Mouse (Mus musculus): ENCODE data around the gene Dolpp1. TPM values are rescaled to one million over a fixed set of nuclear protein-coding genes. Genes with fewer than 3 reads are reported as not detected.
"Not testable (repeated sequence)": the region's sequence is repeated elsewhere in the genome, so short reads cannot be mapped to it uniquely, and the experiment has no call there.

The Dolpp1 gene
- polyA plus RNA-seq, 1 experiment from 2014 or later: 60.3 TPM

- Histone ChIP-seq H3K9me3 (no peaks in the 10 kb centered on the region), H3K9ac (replicated peaks) (peak within 1 kb of the TSS; percentile 95), H3K4me3 (peak within 1 kb of the TSS; percentile 93), H3K4me1 (peaks cover 48% of the 10 kb centered on the region), H3K4me2 (replicated peaks) (peak within 1 kb of the TSS; percentile 86), H3K36me3 (peaks cover 5% of the 10 kb centered on the region; the same call in 1 of the 2 replicates), H3K27ac (replicated peaks) (peak within 1 kb of the TSS; percentile 98), H3K27me3 (no peaks in the 10 kb centered on the region)
- ATAC-seq (replicated peaks): peak; percentile 94
- under 1% methylated on average over 61 of the region's 67 CpGs for WGBS
These were observed 24.0 kb downstream of the Dolpp1 start, which contains the start of gene Ptpa for GRCm38 (mm10) chr2:30415936-30416648. Gene Ptpa, plus strand, starts transcription at chr2:30416039.

- no peaks in the 10 kb centered on the region for H3K9me3 ChIP-seq
- H3K36me3 ChIP-seq: peaks cover 4% of the 10 kb centered on the region; the same call in 1 of the 2 replicates
- no peaks in the 10 kb centered on the region for H3K27me3 ChIP-seq
- H3K4me3 ChIP-seq: peak overlapping the region; percentile 93
- H3K27ac ChIP-seq (replicated peaks): peak overlapping the region; percentile 98
- H3K9ac ChIP-seq (replicated peaks): peak overlapping the region; percentile 95
- under 1% methylated on average over 7 of the region's 7 CpGs for WGBS
- H3K4me2 ChIP-seq (replicated peaks): peak overlapping the region; percentile 86
- no peak for ATAC-seq (replicated peaks)
- H3K4me1 ChIP-seq: peaks cover 48% of the 10 kb centered on the region
These were observed 24.6 kb downstream of the Dolpp1 start for GRCm38 (mm10) chr2:30416649-30416965.

- not testable (repeated sequence) for H3K27me3 ChIP-seq; H3K36me3 ChIP-seq; H3K9me3 ChIP-seq; ATAC-seq (replicated peaks); H3K9ac ChIP-seq (replicated peaks)
- Histone ChIP-seq H3K27ac (replicated peaks) (0 out of 2 replicates have a peak overlapping the region, but pooled peaks have one; percentile 98), H3K4me3 (peak overlapping the region; percentile 93), H3K4me1 (peaks cover 48% of the 10 kb centered on the region), H3K4me2 (replicated peaks) (peak overlapping the region; percentile 86)
- WGBS: 81% methylated on average over 6 of the region's 6 CpGs
These were observed 25.1 kb downstream of the Dolpp1 start for GRCm38 (mm10) chr2:30417154-30417553.

- no peaks in the 10 kb centered on the region for H3K9me3 ChIP-seq
- no peak for ATAC-seq (replicated peaks)
- H3K4me3 ChIP-seq: no peak overlapping the region
- no peaks in the 10 kb centered on the region for H3K27me3 ChIP-seq
- 0 out of 2 replicates have a peak overlapping the region, but pooled peaks have one; percentile 3 for H3K9ac ChIP-seq (replicated peaks)
- 72% methylated on average over 5 of the region's 5 CpGs for WGBS
- H3K4me1 ChIP-seq: peaks cover 48% of the 10 kb centered on the region
- H3K4me2 ChIP-seq (replicated peaks): no peak overlapping the region
- no peak overlapping the region for H3K27ac ChIP-seq (replicated peaks)
- H3K36me3 ChIP-seq: no peaks in the 10 kb centered on the region
These were observed 25.6 kb downstream of the Dolpp1 start for GRCm38 (mm10) chr2:30417595-30418165.

GRCm38 (mm10) chr2:30418259-30418658, 26.2 kb downstream of the Dolpp1 start:
- Histone ChIP-seq H3K9ac (replicated peaks) (no peak overlapping the region), H3K27me3 (no peaks in the 10 kb centered on the region), H3K27ac (replicated peaks) (no peak overlapping the region; the same call in 1 of the 2 replicates), H3K4me2 (replicated peaks) (0 out of 2 replicates have a peak overlapping the region, but pooled peaks have one; percentile 8), H3K9me3 (no peaks in the 10 kb centered on the region), H3K4me1 (peaks cover 48% of the 10 kb centered on the region), H3K36me3 (0 out of 2 replicates have a peak, but pooled peaks cover 2% of the 10 kb centered on the region), H3K4me3 (no peak overlapping the region)
- ATAC-seq (replicated peaks): no peak
- WGBS: 80% methylated on average over 6 of the region's 6 CpGs

- no peak for ATAC-seq (replicated peaks)
- Histone ChIP-seq H3K4me1 (peaks cover 41% of the 10 kb centered on the region), H3K4me2 (replicated peaks) (no peak overlapping the region), H3K27me3 (no peaks in the 10 kb centered on the region), H3K36me3 (0 out of 2 replicates have a peak, but pooled peaks cover 2% of the 10 kb centered on the region), H3K9ac (replicated peaks) (no peak overlapping the region), H3K4me3 (no peak overlapping the region), H3K9me3 (no peaks in the 10 kb centered on the region), H3K27ac (replicated peaks) (no peak overlapping the region)
- 38% methylated on average over 10 of the region's 10 CpGs for WGBS
These were observed 27.1 kb downstream of the Dolpp1 start for GRCm38 (mm10) chr2:30419112-30419511.

- peak overlapping the region; percentile 45; the same call in 1 of the 2 replicates for H3K27ac ChIP-seq (replicated peaks)
- peaks cover 30% of the 10 kb centered on the region for H3K4me1 ChIP-seq
- ATAC-seq (replicated peaks): no peak
- no peaks in the 10 kb centered on the region for H3K9me3 ChIP-seq
- H3K36me3 ChIP-seq: peaks cover 4% of the 10 kb centered on the region; the same call in 1 of the 2 replicates
- H3K4me3 ChIP-seq: no peak overlapping the region
- WGBS: 78% methylated on average over 4 of the region's 4 CpGs
- H3K27me3 ChIP-seq: no peaks in the 10 kb centered on the region
- no peak overlapping the region for H3K9ac ChIP-seq (replicated peaks)
- no peak overlapping the region for H3K4me2 ChIP-seq (replicated peaks)
These were observed 29.4 kb downstream of the Dolpp1 start for GRCm38 (mm10) chr2:30421432-30421831.

GRCm38 (mm10) chr2:30429156-30429555, 37.1 kb downstream of the Dolpp1 start:
- Histone ChIP-seq H3K4me2 (replicated peaks) (no peak overlapping the region), H3K4me1 (no peaks in the 10 kb centered on the region), H3K9ac (replicated peaks) (no peak overlapping the region), H3K9me3 (no peaks in the 10 kb centered on the region), H3K4me3 (no peak overlapping the region), H3K27ac (replicated peaks) (no peak overlapping the region), H3K27me3 (no peaks in the 10 kb centered on the region), H3K36me3 (peaks cover 71% of the 10 kb centered on the region)
- no peak for ATAC-seq (replicated peaks)

GRCm38 (mm10) chr2:30435326-30436155, 43.5 kb downstream of the Dolpp1 start:
- WGBS: 53% methylated on average over 5 of the region's 5 CpGs
- peaks cover 72% of the 10 kb centered on the region for H3K36me3 ChIP-seq
- no peak overlapping the region for H3K27ac ChIP-seq (replicated peaks)
- peak; percentile 82 for ATAC-seq (replicated peaks)
- no peak overlapping the region for H3K4me3 ChIP-seq
- peaks cover 7% of the 10 kb centered on the region for H3K4me1 ChIP-seq
- no peaks in the 10 kb centered on the region for H3K27me3 ChIP-seq
- no peaks in the 10 kb centered on the region for H3K9me3 ChIP-seq
- no peak overlapping the region for H3K9ac ChIP-seq (replicated peaks)
- no peak overlapping the region for H3K4me2 ChIP-seq (replicated peaks)

- Histone ChIP-seq H3K4me1 (peaks cover 13% of the 10 kb centered on the region), H3K9me3 (no peaks in the 10 kb centered on the region), H3K27ac (replicated peaks) (no peak overlapping the region), H3K4me3 (no peak overlapping the region), H3K27me3 (no peaks in the 10 kb centered on the region), H3K4me2 (replicated peaks) (no peak overlapping the region), H3K9ac (replicated peaks) (no peak overlapping the region), H3K36me3 (peaks cover 66% of the 10 kb centered on the region)
- no peak for ATAC-seq (replicated peaks)
- WGBS: 78% methylated on average over 5 of the region's 5 CpGs
These were observed 44.1 kb downstream of the Dolpp1 start for GRCm38 (mm10) chr2:30436156-30436545.

GRCm38 (mm10) chr2:30436809-30437208, 44.8 kb downstream of the Dolpp1 start:
- peaks cover 59% of the 10 kb centered on the region for H3K36me3 ChIP-seq
- H3K9me3 ChIP-seq: no peaks in the 10 kb centered on the region
- WGBS: 88% methylated on average over 4 of the region's 4 CpGs
- no peak for ATAC-seq (replicated peaks)
- H3K27ac ChIP-seq (replicated peaks): no peak overlapping the region
- no peak overlapping the region for H3K4me2 ChIP-seq (replicated peaks)
- H3K4me1 ChIP-seq: peaks cover 20% of the 10 kb centered on the region
- no peaks in the 10 kb centered on the region for H3K27me3 ChIP-seq
- H3K9ac ChIP-seq (replicated peaks): no peak overlapping the region
- H3K4me3 ChIP-seq: no peak overlapping the region

- 89% methylated on average over 4 of the region's 4 CpGs for WGBS
- Histone ChIP-seq H3K4me3 (no peak overlapping the region), H3K36me3 (peaks cover 49% of the 10 kb centered on the region), H3K4me1 (peaks cover 30% of the 10 kb centered on the region), H3K27ac (replicated peaks) (no peak overlapping the region), H3K4me2 (replicated peaks) (no peak overlapping the region), H3K27me3 (no peaks in the 10 kb centered on the region), H3K9ac (replicated peaks) (no peak overlapping the region), H3K9me3 (no peaks in the 10 kb centered on the region)
- ATAC-seq (replicated peaks): no peak
These were observed 45.7 kb downstream of the Dolpp1 start for GRCm38 (mm10) chr2:30437791-30438190.
